Mouse (Mus musculus): Measurements from ENCODE around the gene Ece1. TPM values are rescaled to one million over a fixed set of nuclear protein-coding genes. Genes with fewer than 3 reads are reported as not detected.
A peak's percentile ranks its signal among the peaks of the same experiment; 100 is the strongest.

Ece1 gene
- polyA plus RNA-seq, 1 experiment from 2014 or later, result 20.1 TPM

GRCm38 (mm10) chr4:137989426-137989825 is 127.4 kb downstream of the Ece1 start:
- peaks cover 5% of the 10 kb centered on the region for H3K4me1 ChIP-seq
- H3K9ac ChIP-seq, result no peak overlapping the region
- no peak for ATAC-seq (ENCODE audit: low FRiP score)
- no peaks in the 10 kb centered on the region for H3K36me3 ChIP-seq
- H3K4me2 ChIP-seq (replicated peaks), result no peak overlapping the region
- H3K27me3 ChIP-seq, result no peaks in the 10 kb centered on the region
- H3K9me3 ChIP-seq (replicated peaks), result no peaks in the 10 kb centered on the region
- no peak overlapping the region for H3K27ac ChIP-seq
- 90% methylated on average over 5 of the region's 5 CpGs for WGBS
- no peak overlapping the region for H3K4me3 ChIP-seq

DNA sequence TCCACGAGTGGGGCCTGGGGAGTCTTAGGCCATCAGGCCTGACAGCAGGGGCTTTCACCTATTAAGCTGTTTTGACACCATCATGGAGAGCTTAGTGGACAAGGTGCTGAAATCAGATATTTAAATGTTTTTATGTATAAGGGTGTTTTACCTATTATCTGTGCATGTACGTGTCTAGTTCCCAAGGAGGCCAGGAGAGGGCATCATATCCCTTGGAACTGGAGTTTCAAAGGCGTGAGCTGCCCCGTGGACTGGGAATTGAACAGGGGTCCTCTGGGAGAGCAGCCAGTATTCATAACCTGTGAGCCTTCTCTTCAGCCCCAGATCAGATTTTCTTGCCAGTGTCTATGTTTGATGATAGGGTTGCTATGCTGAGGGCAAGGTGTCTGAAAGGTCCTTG is 128.4 kb downstream of the Ece1 start:
- H3K9me3 ChIP-seq (replicated peaks), result no peaks in the 10 kb centered on the region
- H3K27me3 ChIP-seq, result no peaks in the 10 kb centered on the region
- H3K36me3 ChIP-seq, result no peaks in the 10 kb centered on the region
- H3K4me1 ChIP-seq, result peaks cover 15% of the 10 kb centered on the region
- H3K4me2 ChIP-seq (replicated peaks), result no peak overlapping the region
- ATAC-seq (ENCODE audit: low FRiP score), result no peak
- WGBS, result 81% methylated on average over 4 of the region's 4 CpGs
- H3K9ac ChIP-seq, result no peak overlapping the region
- H3K4me3 ChIP-seq, result no peak overlapping the region
- H3K27ac ChIP-seq, result no peak overlapping the region

DNA sequence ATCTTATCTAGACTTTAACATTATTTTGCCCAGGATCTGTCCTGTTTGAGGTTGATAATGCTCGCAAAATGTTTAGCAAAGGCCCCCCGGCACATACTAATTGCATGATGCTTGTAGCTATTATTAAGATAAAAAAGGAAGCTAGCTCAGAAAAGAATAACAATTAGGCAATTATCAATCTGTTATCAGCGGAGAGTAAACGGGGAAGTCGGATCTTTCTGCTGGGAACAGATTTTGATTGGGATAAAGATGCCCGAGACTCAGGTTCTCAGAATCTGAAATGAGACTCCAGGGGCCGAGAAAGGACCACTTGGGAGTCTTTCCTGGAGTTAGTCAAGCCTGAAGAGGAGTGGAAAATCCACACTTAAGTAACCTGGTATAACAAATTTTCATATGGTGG is 129.2 kb downstream of the Ece1 start:
- Histone ChIP-seq H3K4me2 (replicated peaks) (no peak overlapping the region), H3K27ac (no peak overlapping the region), H3K36me3 (peaks cover 2% of the 10 kb centered on the region), H3K9me3 (replicated peaks) (no peaks in the 10 kb centered on the region), H3K4me3 (no peak overlapping the region), H3K27me3 (no peaks in the 10 kb centered on the region), H3K4me1 (peaks cover 23% of the 10 kb centered on the region), H3K9ac (no peak overlapping the region)
- ATAC-seq (ENCODE audit: low FRiP score), result no peak
- WGBS, result 66% methylated on average over 7 of the region's 7 CpGs

GRCm38 (mm10) chr4:137992890-137993289 is 130.9 kb downstream of the Ece1 start, which contains the start of gene Eif4g3:
Gene Eif4g3, plus strand, starts transcription at chr4:137993022.
- peak; percentile 71 for ATAC-seq (ENCODE audit: low FRiP score)

DNA sequence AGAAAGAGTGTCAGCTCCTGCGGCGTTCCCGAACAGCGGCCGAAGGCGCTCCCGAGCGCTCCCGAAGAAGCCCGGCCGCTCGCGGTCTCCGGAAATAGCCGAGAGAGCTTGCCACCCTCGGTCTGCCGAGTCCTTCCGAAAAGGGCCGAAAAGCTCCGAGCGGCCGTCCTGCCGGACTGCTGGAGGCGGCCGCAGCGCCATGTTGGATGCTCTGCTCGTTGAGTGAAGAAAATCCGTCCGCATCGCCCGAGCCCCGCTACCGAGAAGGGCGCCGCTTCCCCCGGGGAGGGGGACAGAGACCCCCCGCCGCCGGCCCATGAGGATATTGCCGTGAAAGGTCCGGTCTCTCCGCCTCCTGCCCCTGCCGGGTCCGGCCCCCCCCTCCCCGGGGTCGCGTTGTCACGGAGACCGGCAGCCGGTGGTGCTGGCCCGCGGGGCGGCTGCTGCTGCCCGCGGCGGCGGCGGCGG is 131.3 kb downstream of the Ece1 start:
- peak; percentile 95 for ATAC-seq (ENCODE audit: low FRiP score)
- H3K4me3 ChIP-seq, result peak overlapping the region; percentile 100
- under 1% methylated on average over 44 of the region's 59 CpGs for WGBS
- H3K9ac ChIP-seq, result peak overlapping the region; percentile 100
- peak overlapping the region; percentile 95 for H3K27ac ChIP-seq
- peak overlapping the region; percentile 84 for H3K4me2 ChIP-seq (replicated peaks)
- H3K4me1 ChIP-seq, result peaks cover 32% of the 10 kb centered on the region
- H3K27me3 ChIP-seq, result no peaks in the 10 kb centered on the region
- peaks cover 17% of the 10 kb centered on the region for H3K36me3 ChIP-seq
- H3K9me3 ChIP-seq (replicated peaks), result no peaks in the 10 kb centered on the region

More at GRCm38 (mm10) chr4:137992890-137993289, 130.9 kb downstream of the Ece1 start, which contains the start of gene Eif4g3:
- H3K27me3 ChIP-seq, result no peaks in the 10 kb centered on the region
- WGBS, result under 1% methylated on average over 39 of the region's 39 CpGs
- peaks cover 13% of the 10 kb centered on the region for H3K36me3 ChIP-seq
- H3K4me2 ChIP-seq (replicated peaks), result peak within 1 kb of the TSS; percentile 84
- H3K4me3 ChIP-seq, result peak within 1 kb of the TSS; percentile 100
- peak within 1 kb of the TSS; percentile 100 for H3K9ac ChIP-seq
- no peaks in the 10 kb centered on the region for H3K9me3 ChIP-seq (replicated peaks)
- peak within 1 kb of the TSS; percentile 95 for H3K27ac ChIP-seq
- H3K4me1 ChIP-seq, result peaks cover 30% of the 10 kb centered on the region

DNA sequence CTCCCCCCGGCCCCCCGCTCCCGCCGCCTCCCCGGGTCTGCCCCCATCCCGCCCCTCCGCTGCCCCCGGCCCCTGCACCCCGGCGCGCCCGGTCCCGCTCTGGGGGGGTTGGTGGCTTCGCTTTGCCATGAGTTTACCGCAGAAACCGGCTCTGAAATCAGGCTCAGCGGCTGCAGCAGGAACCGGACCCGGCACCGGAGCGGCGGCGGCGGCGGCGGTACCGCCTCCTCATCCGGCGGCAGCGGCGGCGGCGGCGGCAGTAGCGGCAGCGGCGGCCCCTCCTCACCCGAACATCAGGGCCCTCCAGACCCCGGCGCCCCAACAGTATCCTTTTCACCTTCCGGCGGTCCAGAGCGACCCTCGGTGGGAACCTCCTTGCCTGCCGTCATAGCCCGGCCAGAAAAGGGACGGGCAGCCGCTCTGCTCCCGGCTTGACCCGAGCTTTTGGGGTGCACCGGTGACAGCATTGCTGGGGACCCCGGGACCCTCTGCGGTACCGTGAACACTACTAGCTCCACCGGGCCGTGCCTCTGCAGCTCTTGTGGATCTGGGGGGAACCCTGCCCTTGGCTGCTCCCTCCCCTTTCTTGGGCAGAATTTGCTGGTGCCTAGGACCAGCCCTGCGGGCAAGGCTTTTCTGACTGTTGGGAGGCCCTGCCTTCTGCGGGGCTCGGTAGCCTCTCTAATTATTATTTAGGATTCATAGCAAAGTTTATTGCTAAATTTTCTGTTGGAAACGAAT is 132.0 kb downstream of the Ece1 start:
- Histone ChIP-seq H3K9me3 (replicated peaks) (no peaks in the 10 kb centered on the region), H3K4me3 (peak overlapping the region; percentile 100), H3K27ac (peak overlapping the region; percentile 95), H3K9ac (peak overlapping the region; percentile 100), H3K4me2 (replicated peaks) (peak overlapping the region; percentile 84), H3K27me3 (no peaks in the 10 kb centered on the region), H3K36me3 (peaks cover 24% of the 10 kb centered on the region), H3K4me1 (peaks cover 35% of the 10 kb centered on the region)
- under 1% methylated on average over 46 of the region's 60 CpGs for WGBS
- 0 out of 2 replicates have a peak, but pooled peaks have one; percentile 14 for ATAC-seq (ENCODE audit: low FRiP score)

DNA sequence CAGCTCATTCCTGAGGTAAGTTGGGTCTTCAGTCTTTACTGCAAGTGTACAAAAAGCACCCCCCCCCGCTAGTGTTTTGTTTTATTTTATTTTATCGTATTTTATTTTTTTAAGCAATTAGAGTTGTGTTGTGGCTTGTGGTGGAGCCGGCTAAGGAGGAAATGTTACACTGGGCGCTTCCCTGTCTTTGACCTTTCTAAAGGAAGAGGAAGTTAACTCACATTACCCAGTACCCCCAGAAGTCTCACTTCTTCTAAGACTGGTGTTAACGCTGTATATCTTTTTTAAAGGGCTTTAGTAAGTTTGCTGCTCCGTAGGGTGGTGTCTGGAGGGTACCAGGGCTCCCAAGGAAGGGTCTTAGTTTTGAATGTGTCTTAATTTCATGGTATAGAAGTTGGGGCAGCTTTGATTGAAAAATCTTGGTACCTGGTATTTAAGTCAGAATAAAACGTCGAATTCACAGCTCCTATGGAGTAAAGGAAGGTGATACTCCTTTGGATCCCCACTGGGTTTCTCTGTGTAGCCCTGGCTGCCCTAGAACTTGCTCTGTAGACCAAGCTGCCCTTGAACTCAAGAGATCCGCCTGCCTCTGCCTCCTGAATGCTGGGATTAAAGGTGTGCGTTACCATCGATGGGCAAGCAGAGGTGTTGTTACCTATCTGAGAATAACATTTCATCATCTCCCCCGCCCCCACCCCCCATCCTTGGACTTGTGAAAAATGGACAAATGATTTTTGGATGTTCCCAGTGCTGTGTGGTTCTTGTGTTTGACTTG is 132.7 kb downstream of the Ece1 start:
- peak overlapping the region; percentile 84 for H3K4me2 ChIP-seq (replicated peaks)
- H3K27me3 ChIP-seq, result no peaks in the 10 kb centered on the region
- H3K9ac ChIP-seq, result peak overlapping the region; percentile 100
- no peak for ATAC-seq (ENCODE audit: low FRiP score)
- H3K36me3 ChIP-seq, result peaks cover 31% of the 10 kb centered on the region
- H3K4me1 ChIP-seq, result peaks cover 35% of the 10 kb centered on the region
- H3K4me3 ChIP-seq, result peak overlapping the region; percentile 100
- peak overlapping the region; percentile 95; the same call in 1 of the 2 replicates for H3K27ac ChIP-seq
- H3K9me3 ChIP-seq (replicated peaks), result no peaks in the 10 kb centered on the region
- WGBS, result 46% methylated on average over 12 of the region's 12 CpGs

- Histone ChIP-seq H3K36me3 (peaks cover 32% of the 10 kb centered on the region), H3K9ac (peak overlapping the region; percentile 100; the same call in 1 of the 2 replicates), H3K4me1 (peaks cover 39% of the 10 kb centered on the region), H3K9me3 (replicated peaks) (no peaks in the 10 kb centered on the region), H3K4me2 (replicated peaks) (peak overlapping the region; percentile 84), H3K27me3 (no peaks in the 10 kb centered on the region), H3K27ac (no peak overlapping the region), H3K4me3 (peak overlapping the region; percentile 100)
- WGBS, result 78% methylated on average over 12 of the region's 12 CpGs
- ATAC-seq (ENCODE audit: low FRiP score), result no peak
Observed at GRCm38 (mm10) chr4:137995399-137995798, 133.4 kb downstream of the Ece1 start.

DNA sequence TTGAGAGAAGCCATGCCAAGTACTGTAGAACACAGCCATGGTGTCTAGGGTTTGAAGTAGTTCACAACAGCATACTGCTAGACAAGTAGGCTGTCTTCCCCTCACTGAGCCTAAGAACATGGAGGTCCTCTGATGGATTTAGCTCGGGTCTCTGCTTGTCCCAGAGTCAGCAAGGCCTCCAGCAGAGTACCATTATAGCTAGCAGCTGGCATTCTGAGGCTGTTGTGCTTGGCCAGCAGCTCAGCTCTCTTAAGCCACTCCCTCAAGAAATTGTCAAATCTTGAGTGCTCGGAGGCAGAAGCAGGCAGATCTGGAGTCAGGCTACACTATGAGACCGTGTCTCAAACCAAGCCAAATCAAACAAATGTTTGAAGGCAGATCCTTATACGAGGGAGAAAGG is 136.2 kb downstream of the Ece1 start:
- H3K27me3 ChIP-seq, result no peaks in the 10 kb centered on the region
- H3K27ac ChIP-seq, result no peak overlapping the region
- no peak overlapping the region for H3K4me2 ChIP-seq (replicated peaks)
- peaks cover 46% of the 10 kb centered on the region for H3K4me1 ChIP-seq
- H3K4me3 ChIP-seq, result no peak overlapping the region
- 69% methylated on average over 4 of the region's 4 CpGs for WGBS
- no peak for ATAC-seq (ENCODE audit: low FRiP score)
- no peaks in the 10 kb centered on the region for H3K9me3 ChIP-seq (replicated peaks)
- H3K36me3 ChIP-seq, result peaks cover 52% of the 10 kb centered on the region
- H3K9ac ChIP-seq, result no peak overlapping the region

DNA sequence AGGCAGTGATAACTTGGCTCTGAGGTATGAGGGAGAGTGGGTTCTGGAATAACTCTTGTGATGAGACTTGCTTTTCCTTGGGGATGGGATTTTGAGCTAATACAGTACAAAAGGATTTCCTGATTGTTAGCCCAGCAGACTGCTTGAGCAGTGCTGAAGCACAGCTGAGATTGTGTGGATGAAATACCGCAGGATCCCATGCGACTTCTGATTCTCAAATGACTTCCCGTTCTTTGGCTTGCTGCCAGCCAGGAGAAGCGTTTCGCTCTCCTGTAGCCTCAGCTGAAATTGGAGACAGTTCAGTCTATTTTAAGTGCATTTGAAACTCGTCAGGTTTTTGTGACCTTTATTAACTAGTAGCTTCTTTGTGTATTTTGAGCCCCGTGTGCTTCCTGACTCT is 138.6 kb downstream of the Ece1 start:
- no peak for ATAC-seq (ENCODE audit: low FRiP score)
- Histone ChIP-seq H3K27me3 (no peaks in the 10 kb centered on the region), H3K4me3 (no peak overlapping the region), H3K4me2 (replicated peaks) (no peak overlapping the region), H3K9ac (no peak overlapping the region), H3K36me3 (peaks cover 69% of the 10 kb centered on the region), H3K9me3 (replicated peaks) (no peaks in the 10 kb centered on the region), H3K27ac (0 out of 2 replicates have a peak overlapping the region, but pooled peaks have one; percentile 26), H3K4me1 (peaks cover 34% of the 10 kb centered on the region)
- WGBS, result 60% methylated on average over 7 of the region's 7 CpGs

DNA sequence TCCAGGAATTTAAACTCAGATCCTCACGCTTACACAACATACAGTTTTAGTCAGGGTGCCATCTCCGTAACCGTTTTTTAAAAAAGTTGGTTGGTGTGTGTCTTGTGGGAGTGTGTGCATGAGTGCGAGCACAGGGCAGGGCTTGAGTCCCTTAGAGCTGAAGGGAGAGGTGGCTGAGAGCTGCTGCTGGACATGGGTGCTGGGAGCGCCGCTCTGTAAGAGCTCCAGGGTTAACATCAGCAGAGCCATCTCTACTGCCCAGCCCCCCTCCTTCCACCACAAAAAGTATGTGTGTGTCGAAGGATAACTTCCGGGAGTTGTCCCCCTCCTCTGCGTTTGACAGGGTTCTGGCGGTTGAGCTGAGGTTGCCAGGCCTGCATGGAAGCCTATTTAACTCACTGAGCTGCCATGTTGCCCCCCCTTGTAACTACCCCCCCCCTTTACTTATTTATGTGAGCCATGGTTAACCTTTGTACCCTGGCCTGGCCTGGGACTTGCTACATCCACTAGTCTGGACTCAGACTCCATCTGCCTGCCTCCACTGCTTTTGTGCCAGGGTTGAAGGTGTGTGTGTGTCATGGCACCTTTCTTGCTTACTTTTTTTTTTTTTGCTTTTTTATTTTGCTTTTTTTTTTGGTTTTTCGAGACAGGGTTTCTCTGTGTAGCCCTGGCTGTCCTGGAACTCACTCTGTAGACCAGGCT is 142.0 kb downstream of the Ece1 start:
- Histone ChIP-seq H3K36me3 (peaks cover 62% of the 10 kb centered on the region), H3K4me2 (replicated peaks) (no peak overlapping the region), H3K4me3 (no peak overlapping the region), H3K4me1 (peaks cover 14% of the 10 kb centered on the region), H3K9ac (no peak overlapping the region), H3K27me3 (no peaks in the 10 kb centered on the region), H3K27ac (no peak overlapping the region), H3K9me3 (replicated peaks) (no peaks in the 10 kb centered on the region)
- WGBS, result 91% methylated on average over 11 of the region's 11 CpGs
- ATAC-seq (ENCODE audit: low FRiP score), result no peak

GRCm38 (mm10) chr4:138005781-138006180 is 143.7 kb downstream of the Ece1 start:
- ATAC-seq (ENCODE audit: low FRiP score), result no peak
- peaks cover 7% of the 10 kb centered on the region for H3K4me1 ChIP-seq
- no peaks in the 10 kb centered on the region for H3K27me3 ChIP-seq
- no peak overlapping the region for H3K4me2 ChIP-seq (replicated peaks)
- no peak overlapping the region for H3K9ac ChIP-seq
- 97% methylated on average over 1 of the region's 1 CpGs for WGBS
- H3K4me3 ChIP-seq, result no peak overlapping the region
- no peaks in the 10 kb centered on the region for H3K9me3 ChIP-seq (replicated peaks)
- no peak overlapping the region for H3K27ac ChIP-seq
- peaks cover 57% of the 10 kb centered on the region for H3K36me3 ChIP-seq
